Mouse (Mus musculus) spleen, adult 12 weeks (tissue): Measurements from ENCODE around the gene Olfr750.

Source experiments
- DNase-seq: peaks from one replicate; pipeline ENCODE4 v3.0.0; 2022; ENCODE audit warnings: low spot score

Olfr750 gene

DNA sequence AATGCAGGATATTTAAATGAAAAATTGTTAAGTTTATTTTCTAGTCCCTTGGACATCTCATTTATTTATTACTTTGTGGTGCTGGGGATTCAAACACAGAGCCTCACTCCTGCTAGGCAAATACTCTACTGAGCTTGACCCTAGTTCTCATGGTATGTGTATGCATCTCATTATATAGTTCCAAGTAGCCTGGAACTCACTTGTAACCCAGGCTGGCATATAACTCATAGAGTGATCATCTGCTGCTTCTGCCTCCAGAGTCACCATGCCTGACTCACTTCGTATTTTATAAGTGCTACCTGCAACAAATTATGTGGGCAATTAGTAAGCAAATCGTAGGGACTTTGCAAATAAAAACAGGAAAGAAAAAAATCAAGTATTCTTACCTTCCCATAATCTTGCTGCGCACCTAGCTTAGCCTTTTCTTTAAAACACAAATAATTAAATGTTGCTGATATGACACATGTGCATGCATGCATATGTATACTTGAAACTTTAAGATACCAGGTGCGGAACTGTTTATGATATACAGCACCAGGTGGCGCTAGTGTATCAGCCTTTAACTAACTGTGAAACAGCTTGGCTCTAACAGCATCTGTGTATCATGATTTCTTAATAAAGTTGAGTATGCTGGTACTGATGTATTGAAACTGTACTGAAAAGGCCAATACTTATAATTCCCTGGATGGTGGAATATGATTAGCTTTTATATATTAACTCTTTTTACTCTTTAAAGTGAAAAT lies 47.7 kb downstream of the Olfr750 start:
- peak; percentile 38 for DNase-seq

DNA sequence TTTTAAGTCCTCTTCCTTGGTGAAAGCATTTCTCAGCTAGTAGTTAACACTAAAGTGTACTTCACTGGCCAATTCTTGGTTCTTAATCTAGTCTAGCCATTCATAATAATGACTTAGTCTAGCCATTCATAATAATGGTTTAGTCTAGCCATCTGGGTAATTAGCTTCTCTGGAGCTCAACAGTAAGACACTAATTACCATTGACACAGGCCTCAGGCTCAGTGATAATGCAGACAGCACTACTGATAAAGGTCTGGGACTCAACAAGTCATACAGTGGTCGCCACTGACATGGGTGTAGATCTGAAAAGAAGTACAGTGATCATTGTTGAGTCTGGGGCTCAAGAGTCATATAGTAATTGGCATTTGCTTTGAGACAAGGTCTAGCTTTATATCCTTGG lies 49.4 kb downstream of the Olfr750 start:
- DNase-seq = no peak

DNA sequence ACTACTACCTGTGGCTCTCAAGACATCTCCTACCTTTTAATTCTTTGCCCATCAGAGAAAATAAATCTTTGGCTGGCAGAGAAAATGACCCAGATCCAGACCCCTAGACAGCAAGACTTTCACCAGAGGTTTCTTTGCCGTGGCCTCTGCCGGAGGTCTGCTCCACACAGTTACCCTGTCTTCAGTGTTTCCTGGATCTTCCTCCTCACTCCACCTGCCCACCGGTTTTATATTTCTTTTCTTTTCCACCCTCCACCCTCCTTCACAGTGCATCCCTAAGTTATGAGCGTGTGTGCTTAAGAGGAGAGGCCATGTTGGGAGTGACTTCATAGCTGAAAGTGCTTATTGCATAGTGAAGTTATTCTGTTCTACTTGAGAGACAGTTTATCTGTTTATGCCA lies 50.8 kb downstream of the Olfr750 start:
- DNase-seq = no peak

DNA sequence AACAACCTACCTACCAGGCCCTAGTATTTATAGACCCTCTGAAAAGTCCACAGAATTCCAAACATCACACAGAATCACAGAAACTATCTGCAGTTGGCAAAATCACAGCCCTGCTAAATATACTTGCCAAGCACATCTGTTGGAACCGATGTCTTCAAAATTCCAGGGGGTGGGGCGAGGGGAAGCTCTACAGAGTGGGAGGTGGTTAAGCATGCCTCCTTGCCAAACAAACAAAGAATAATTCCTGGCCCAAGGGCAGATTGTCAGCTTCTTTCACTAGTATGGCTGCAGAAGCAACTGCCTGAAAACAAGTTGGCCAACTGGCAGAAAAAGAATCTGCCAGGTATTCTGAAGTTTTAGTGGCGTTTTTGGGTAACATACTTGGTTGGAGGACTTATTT lies 57.0 kb downstream of the Olfr750 start:
- no peak for DNase-seq
